Mouse (Mus musculus) stomach, postnatal 0 days (tissue): ENCODE results near the gene Stk11.

Source experiments
- CTCF ChIP-seq: IDR thresholded peaks from 2 replicates; pipeline ENCODE4 v1.5.1; 2016; ENCODE audit warnings: antibody characterized with exemption, low read depth, mild to moderate bottlenecking, moderate library complexity
- EP300 ChIP-seq: optimal IDR thresholded peaks from 2 replicates; pipeline ENCODE3; 2016; ENCODE audit warnings: antibody characterized with exemption

DNA sequence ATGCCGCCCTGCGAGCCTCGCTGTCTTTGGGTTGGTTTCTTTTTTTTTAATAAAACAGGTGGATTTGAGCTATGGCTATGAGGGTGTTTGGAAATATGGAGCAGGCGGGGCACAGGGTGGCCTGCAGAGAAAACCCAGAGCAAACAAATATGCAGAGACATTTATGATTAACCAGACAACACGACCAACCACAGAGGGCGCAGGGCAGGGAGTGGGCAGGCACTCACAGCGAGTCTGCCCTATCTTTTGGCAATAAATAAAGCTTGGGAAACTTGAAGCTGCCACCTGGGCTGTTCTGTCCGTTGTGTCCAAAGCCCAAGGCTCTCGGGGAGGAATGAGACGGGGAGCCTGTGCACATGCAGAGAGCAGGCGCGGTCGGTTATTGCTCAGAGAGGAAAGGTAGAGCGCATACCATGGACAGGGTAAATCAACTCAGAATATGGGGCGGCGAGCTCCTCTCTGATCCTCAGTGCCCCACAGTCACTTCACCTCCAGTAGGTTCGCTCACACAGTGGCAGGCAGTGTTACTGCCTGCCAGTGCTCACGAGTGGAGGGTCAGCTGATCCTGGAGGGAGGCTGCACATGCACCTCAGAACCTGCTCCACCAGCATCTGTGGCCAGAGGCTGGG lies 14.9 kb downstream of the Stk11 start:
- no peak for TF ChIP-seq EP300
- peak; percentile 27; the same call in 1 of the 2 replicates for TF ChIP-seq CTCF
